Mouse (Mus musculus) erythroblast, adult 5-6 weeks (primary cell): ENCODE measurements around the gene Lpin2. TPM values are rescaled to one million over a fixed set of nuclear protein-coding genes. Genes with fewer than 3 reads are reported as not detected.

Experiments used
- ATAC-seq: replicated peaks from 2 replicates; pipeline ENCODE4 v1.8.0; 2016; ENCODE audit warnings: moderate number of reproducible peaks, mild to moderate bottlenecking, moderate TSS enrichment, inconsistent platforms; ENCODE audit not compliant: poor library complexity, low FRiP score, severe bottlenecking
- total RNA-seq, 2 experiments: library from RNA; stranded (forward) in 1 of 2; stranded (reverse) in 1 of 2; fragments of 150-400 nt in 1 of 2; fragments of 200-764, 138-1000 nt in 1 of 2; gene quantifications; 2 replicates each; pipeline versions ENCODE4 v1.2.3 to v1.2.4; 2015 to 2017; ENCODE audit warnings: low replicate concordance in 2 of 2

The Lpin2 gene
- total RNA-seq (2015; ENCODE audit: low replicate concordance) (751 and 838 TPM in 2 replicates), total RNA-seq (2017; ENCODE audit: low replicate concordance) (1,646 and 2,072 TPM in 2 replicates)

DNA sequence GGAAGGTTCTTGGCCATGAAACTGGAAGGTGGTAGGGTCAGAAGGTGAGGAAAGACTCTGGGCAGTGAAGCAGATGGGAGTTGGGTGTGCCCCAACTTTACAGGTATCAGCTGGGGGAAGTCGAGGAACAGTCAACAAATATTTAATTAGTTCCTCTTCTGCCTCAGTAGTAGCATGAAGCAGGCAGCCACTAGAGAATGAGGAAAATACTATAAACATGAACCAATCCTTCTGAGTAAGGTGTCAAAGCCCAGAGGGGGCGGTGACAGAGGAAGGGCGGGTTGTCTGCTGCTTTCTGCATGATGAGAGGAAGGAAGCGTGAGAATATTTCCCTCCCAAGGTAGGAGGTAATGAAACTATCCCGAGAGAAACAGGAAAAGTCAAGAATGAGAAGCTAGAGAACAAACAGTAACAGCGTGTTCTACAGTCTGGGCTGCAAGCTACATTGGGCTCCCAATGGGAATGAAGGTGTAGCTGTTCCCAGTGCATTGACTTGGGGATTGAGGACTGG, at the start of gene Lpin2:
Gene Lpin2 (plus strand): TSS at position 350 of the 511 bp plus-strand sequence.
- ATAC-seq, result peak; percentile 29; the same call in 1 of the 2 replicates

- ATAC-seq, result no peak
Measured at GRCm38 (mm10) chr17:71132856-71133439, 49.4 kb upstream of the Lpin2 start.

GRCm38 (mm10) chr17:71134441-71134955, 47.9 kb upstream of the Lpin2 start:
- no peak for ATAC-seq

- ATAC-seq, result no peak
Measured at GRCm38 (mm10) chr17:71135108-71135507, 47.3 kb upstream of the Lpin2 start.

GRCm38 (mm10) chr17:71135866-71136265, 46.5 kb upstream of the Lpin2 start:
- no peak for ATAC-seq

- ATAC-seq, result no peak
Measured at GRCm38 (mm10) chr17:71136384-71137333, 45.7 kb upstream of the Lpin2 start.

GRCm38 (mm10) chr17:71137334-71137721, 45.0 kb upstream of the Lpin2 start:
- ATAC-seq, result 0 out of 2 replicates have a peak, but pooled peaks have one; percentile 23

- no peak for ATAC-seq
Measured at GRCm38 (mm10) chr17:71142068-71142467, 40.3 kb upstream of the Lpin2 start.

DNA sequence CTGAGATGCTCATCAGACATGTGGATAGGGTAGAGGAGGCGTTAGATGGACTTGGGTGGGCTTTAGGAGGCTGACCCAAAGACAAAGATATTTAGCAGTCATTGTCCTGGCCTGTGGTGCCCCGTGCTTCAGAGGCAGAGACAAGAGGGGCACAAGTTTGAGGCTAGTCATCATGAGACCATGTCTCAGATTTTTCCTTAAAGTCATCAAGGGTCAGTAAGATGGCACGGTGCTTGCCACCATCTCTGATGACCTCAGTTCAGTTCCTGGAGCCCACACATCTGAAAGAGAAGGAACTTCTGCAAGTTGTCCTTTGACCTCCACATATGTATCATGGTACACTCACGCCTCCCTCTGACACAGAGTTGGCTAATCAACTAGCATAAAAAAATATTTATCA, 39.2 kb upstream of the Lpin2 start:
- no peak for ATAC-seq

DNA sequence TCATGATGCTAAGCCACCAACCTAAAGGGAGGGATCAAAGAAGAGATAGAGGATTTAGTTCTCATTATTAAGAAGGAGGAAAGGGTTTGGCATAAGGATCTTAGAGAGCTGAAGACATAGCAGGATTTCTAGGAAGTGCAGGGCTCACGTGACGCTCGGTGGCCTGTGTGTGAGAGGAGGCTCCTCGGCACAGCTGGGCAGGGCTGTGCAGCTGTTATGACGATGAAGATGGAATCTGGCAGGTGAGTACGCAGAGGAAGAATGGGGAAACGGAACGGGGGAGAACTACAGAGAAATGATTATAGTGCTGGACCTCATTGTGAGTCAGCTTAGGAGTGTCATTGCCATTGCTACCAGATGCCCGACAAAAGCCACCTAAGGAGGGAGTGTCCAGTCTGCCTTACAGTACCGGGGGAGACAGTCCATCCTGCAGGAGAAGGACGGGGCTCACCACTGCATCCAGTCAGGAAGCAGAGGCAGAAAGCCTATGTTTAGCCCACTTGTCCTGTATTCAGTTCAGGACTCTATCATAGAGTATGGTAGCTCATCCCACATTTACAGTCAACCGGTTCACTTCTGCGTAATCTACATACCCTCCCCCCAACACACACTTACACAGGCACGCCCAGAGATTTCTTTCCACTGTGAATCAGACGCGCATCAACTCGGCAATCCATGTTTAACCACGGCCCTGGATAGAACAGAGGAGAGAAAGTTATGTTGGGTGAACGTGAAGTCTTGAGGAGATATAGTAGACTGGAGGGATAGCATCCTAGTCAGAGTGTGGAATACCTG, 37.8 kb upstream of the Lpin2 start:
- ATAC-seq, result peak; percentile 44; the same call in 1 of the 2 replicates

DNA sequence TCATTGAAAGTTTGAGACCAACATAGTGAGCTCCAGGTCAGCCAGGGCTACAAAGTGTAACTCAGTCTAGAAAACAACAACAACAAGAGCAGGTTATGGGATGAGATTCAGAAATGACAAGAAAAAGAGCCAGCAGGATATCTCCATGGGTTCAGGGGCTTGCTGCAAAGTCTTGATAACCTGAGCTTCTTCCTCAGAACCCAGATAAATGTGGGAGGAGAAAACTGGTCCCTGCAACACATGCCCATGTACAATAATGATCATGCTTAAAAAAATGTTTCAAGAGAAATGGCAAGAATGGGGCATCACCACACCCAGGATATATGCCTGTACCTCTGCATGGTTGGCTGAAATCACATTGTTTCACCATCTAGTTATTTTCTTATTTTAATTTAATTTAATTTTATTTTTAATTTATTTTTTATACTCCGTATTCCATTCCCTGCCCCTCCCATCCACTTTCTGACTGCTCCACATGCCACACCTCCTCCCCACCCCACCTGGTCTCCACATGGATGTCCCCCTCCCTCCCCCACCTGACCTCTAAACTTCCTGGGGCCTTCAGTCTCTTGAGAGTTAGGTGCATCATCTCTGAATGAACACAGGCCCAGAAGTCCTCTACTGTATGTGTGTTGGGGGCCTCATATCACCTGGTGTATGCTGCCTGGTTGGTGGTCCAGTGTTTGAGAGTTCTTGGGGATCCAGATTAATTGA, 37.0 kb upstream of the Lpin2 start:
- peak; percentile 78 for ATAC-seq

DNA sequence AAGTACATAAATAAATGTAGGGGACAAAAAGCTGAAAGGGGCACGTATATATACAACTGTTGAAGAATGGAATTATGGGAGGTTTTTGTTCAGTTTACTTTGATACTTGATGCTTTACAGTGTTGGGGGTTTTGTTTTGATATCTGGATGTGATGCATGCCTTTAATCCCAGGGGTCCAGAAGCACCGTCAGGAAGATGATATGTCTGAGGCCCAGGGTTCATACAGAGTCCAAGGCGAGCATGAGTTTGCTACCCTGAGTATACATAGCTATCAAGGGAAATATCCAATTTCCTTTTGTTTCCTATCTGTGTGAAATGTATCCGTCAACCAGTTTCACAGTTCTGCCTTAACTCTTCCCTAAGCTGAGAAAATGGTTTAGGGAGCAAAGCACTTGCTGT, 29.0 kb upstream of the Lpin2 start:
- no peak for ATAC-seq

GRCm38 (mm10) chr17:71155271-71155670, 27.1 kb upstream of the Lpin2 start:
- ATAC-seq, result no peak

- no peak for ATAC-seq
Measured at GRCm38 (mm10) chr17:71159152-71159567, 23.2 kb upstream of the Lpin2 start.

- no peak for ATAC-seq
Measured at GRCm38 (mm10) chr17:71159720-71160119, 22.6 kb upstream of the Lpin2 start.

- no peak for ATAC-seq
Measured at GRCm38 (mm10) chr17:71160244-71160995, 21.9 kb upstream of the Lpin2 start.

DNA sequence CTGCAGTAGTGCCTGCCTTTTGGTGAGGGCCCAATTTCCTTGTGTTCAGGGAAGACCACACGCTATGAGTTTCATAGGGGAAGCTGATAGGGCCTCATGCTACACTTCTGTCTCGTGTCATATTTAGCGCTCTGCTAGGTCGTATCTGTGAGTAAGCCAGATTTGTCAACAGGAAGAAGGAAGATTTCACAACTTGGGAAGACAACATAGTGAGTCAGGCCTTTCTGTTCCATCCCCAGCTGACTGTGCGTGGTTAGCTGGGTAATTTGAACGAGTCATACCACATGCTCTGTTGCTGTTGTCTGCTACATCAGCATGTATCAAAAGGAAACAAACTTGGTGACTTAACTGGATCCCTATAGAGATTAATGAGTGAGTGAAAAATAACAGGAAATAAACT, 17.4 kb upstream of the Lpin2 start:
- peak; percentile 73 for ATAC-seq

DNA sequence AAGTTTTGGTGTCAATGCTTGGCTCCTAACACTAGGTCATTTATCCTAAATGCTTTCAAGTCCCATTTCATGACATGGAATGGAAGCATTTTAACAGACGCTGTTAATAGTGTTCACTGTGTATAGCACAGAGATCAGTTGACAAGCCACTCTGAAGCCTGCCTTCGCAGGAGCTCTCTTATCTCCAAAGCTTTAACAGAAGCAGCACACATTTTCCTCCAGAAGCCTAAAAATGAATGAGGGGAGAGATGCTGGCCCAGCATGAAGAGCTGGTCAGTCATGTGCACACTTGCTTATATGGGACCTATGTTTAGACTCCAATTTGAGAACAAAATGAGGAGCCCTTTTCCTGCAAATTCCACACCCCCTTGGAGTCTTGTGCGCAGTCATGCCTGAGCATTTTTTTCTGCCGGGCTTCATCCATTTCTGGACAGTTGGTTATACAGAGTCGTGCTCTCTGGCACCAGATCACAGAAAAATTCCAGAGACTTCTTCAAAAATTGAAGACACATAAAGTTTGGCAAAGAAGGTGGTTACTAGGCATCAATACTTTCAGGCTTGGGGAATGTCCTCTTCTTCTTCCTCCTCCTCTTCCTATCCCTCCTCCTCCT, 14.1 kb upstream of the Lpin2 start:
- no peak for ATAC-seq
